Mouse (Mus musculus): ENCODE measurements around the gene 6030458C11Rik. TPM values are rescaled to one million over a fixed set of nuclear protein-coding genes. Genes with fewer than 3 reads are reported as not detected.

The 6030458C11Rik gene
- total RNA-seq, 2 experiments from 2014 or later: 25.6 to 28.1 TPM

GRCm38 (mm10) chr15:12774149-12774753, 50.2 kb downstream of the 6030458C11Rik start:
- intact Hi-C loops (cut with DNase I): no loop called here
- DNase-seq (ENCODE audit: low spot score in 2 of 2): no peak

- peak; percentile 49 to 53 for DNase-seq (ENCODE audit: low spot score in 2 of 2)
- intact Hi-C loops (cut with DNase I): no loop called here
These were observed 53.5 kb downstream of the 6030458C11Rik start for GRCm38 (mm10) chr15:12770958-12771357.

GRCm38 (mm10) chr15:12766848-12767247, 57.6 kb downstream of the 6030458C11Rik start:
- intact Hi-C loops (cut with DNase I): no loop called here

DNA sequence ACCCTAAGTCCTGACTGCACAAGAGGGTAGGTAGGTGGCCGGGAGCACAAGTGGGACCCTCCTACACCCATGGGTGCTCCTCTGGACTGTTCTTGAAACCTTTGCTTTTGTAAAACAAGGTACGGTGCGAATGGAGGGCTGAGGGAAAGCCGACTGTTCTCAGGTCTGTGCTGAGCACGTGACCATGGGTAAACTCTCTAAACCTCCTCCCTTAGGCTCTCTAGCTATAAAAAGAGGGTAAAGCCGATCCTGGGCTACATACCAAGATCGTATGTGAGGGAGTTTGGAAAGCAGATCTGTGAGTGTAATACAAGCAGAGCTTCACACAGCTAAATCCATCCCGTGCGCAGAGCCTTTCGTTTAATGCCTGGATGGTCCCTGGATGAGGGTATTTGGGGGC, 61.3 kb downstream of the 6030458C11Rik start:
- intact Hi-C loops (cut with DNase I): no loop called here
- no peak for DNase-seq (ENCODE audit: low spot score in 2 of 2)

More at GRCm38 (mm10) chr15:12766848-12767247, 57.6 kb downstream of the 6030458C11Rik start:
- DNase-seq (ENCODE audit: low spot score in 2 of 2): no peak

GRCm38 (mm10) chr15:12762258-12762913, 62.1 kb downstream of the 6030458C11Rik start:
- intact Hi-C loops (cut with DNase I): no loop called here
- no peak for DNase-seq (ENCODE audit: low spot score in 2 of 2)

- no peak for DNase-seq (ENCODE audit: low spot score in 2 of 2)
- intact Hi-C loops (cut with DNase I): no loop called here
These were observed 63.7 kb downstream of the 6030458C11Rik start for GRCm38 (mm10) chr15:12760747-12761146.

GRCm38 (mm10) chr15:12758461-12758860, 66.0 kb downstream of the 6030458C11Rik start:
- no peak for DNase-seq (ENCODE audit: low spot score in 2 of 2)
- intact Hi-C loops (cut with DNase I): no loop called here

Small RNAs within 50 kb of the gene (microRNA-seq; reads per million reads assigned to microRNA genes)
- gene Gm47288: 0 reads per million in 2 experiments

Other genes with a start within 250 kb of the 6030458C11Rik start
- gene Pdzd2, start 84.7 kb downstream of the 6030458C11Rik start, total RNA-seq (2021): 10 to 100 TPM; 81.5 to 91.1 TPM
- 10 to 100 TPM; 89.1 to 90.5 TPM for gene Drosha, start 166 bp upstream of the 6030458C11Rik start, total RNA-seq (2021)